Mouse (Mus musculus) MEL (cell line): ENCODE results near the gene Tmem50a. TPM values are rescaled to one million over a fixed set of nuclear protein-coding genes. Genes with fewer than 3 reads are reported as not detected.

Experiments used
- DNase-seq: peaks from one replicate; pipeline ENCODE4 v3.0.0; 2011; ENCODE audit warnings: low read depth, low spot score
- H3K27ac ChIP-seq: 2 replicates; pipeline ENCODE4 v1.5.1; 2012; ENCODE audit warnings: low read depth, mild to moderate bottlenecking, control low read depth, low read length, moderate library complexity; ENCODE audit not compliant: control insufficient read depth
- H3K27me3 ChIP-seq, 2 experiments: fragments of 150-350 bp in 1 of 2; sonication (generic) in 1 of 2; 2 replicates each; pipeline ENCODE4 v1.6.1; 2012; ENCODE audit warnings: low read length in 2 of 2, mild to moderate bottlenecking in 2 of 2, improper control_type of control experiment in 1 of 2, moderate library complexity in 1 of 2; ENCODE audit not compliant: insufficient read depth in 2 of 2, control insufficient read depth in 1 of 2
- H3K36me3 ChIP-seq, 2 experiments: 2 replicates each; pipeline ENCODE4 v1.6.1; 2012 to 2014; ENCODE audit warnings: low read length in 2 of 2, improper control_type of control experiment in 1 of 2, inconsistent platforms in 1 of 2, mild to moderate bottlenecking in 1 of 2; ENCODE audit not compliant: insufficient read depth in 2 of 2, control insufficient read depth in 1 of 2
- H3K4me1 ChIP-seq, 2 experiments: fragments of 150-350 bp in 1 of 2; sonication (generic) in 1 of 2; 2 replicates each; pipeline ENCODE4 v1.6.1; 2012; ENCODE audit warnings: low read length in 2 of 2, improper control_type of control experiment in 1 of 2, mild to moderate bottlenecking in 1 of 2; ENCODE audit not compliant: insufficient read depth in 2 of 2, control insufficient read depth in 1 of 2
- H3K4me3 ChIP-seq, 2 experiments: fragments of 150-350 bp in 1 of 2; sonication (generic) in 1 of 2; 2 replicates each; pipeline ENCODE4 v1.5.1; 2012; ENCODE audit warnings: low read depth in 2 of 2, low read length in 2 of 2, mild to moderate bottlenecking in 2 of 2, moderate library complexity in 2 of 2, control low read depth in 1 of 2, improper control_type of control experiment in 1 of 2; ENCODE audit not compliant: control insufficient read depth in 1 of 2, insufficient read depth in 1 of 2
- H3K79me2 ChIP-seq: 2 replicates; pipeline ENCODE4 v1.6.1; 2012; ENCODE audit warnings: mild to moderate bottlenecking, low read length, moderate library complexity; ENCODE audit not compliant: control insufficient read depth, poor library complexity, insufficient read depth
- H3K9ac ChIP-seq: 2 replicates; pipeline ENCODE4 v1.6.1; 2012; ENCODE audit warnings: low read depth, mild to moderate bottlenecking, control low read depth, low read length, moderate library complexity; ENCODE audit not compliant: control insufficient read depth, poor library complexity, severe bottlenecking
- H3K9me3 ChIP-seq: fragments of 150-350 bp; sonication (generic); replicated peaks from 2 replicates; pipeline ENCODE4 v1.6.1; 2012; ENCODE audit warnings: mild to moderate bottlenecking, low read length, improper control_type of control experiment, moderate library complexity; ENCODE audit not compliant: insufficient read depth
- ELF1 ChIP-seq: IDR thresholded peaks from 2 replicates; pipeline ENCODE4 v1.6.1; 2014; ENCODE audit warnings: low read depth, mild to moderate bottlenecking, inconsistent platforms, low read length, improper control_type of control experiment, moderate library complexity
- GATA1 ChIP-seq: IDR thresholded peaks from 2 replicates; pipeline ENCODE4 v1.6.1; 2011; ENCODE audit warnings: low read depth, low read length, improper control_type of control experiment
- JUND ChIP-seq: IDR thresholded peaks from 2 replicates; pipeline ENCODE4 v1.6.1; 2011; ENCODE audit warnings: low read depth, mild to moderate bottlenecking, improper control_type of control experiment, low read length
- MAX ChIP-seq: IDR thresholded peaks from 2 replicates; pipeline ENCODE4 v1.6.1; 2011; ENCODE audit warnings: low read length, improper control_type of control experiment
- MXI1 ChIP-seq: IDR thresholded peaks from 2 replicates; pipeline ENCODE4 v1.6.1; 2011; ENCODE audit warnings: mild to moderate bottlenecking, low read depth, low read length, improper control_type of control experiment
- POLR2A ChIP-seq, 2 experiments: IDR thresholded peaks; 2 replicates each; pipeline ENCODE4 v1.6.1; 2011 to 2012; ENCODE audit warnings: low read length in 2 of 2, mild to moderate bottlenecking in 2 of 2, control low read depth in 1 of 2, improper control_type of control experiment in 1 of 2, low read depth in 1 of 2, moderate library complexity in 1 of 2; ENCODE audit not compliant: control insufficient read depth in 1 of 2, insufficient read depth in 1 of 2, poor library complexity in 1 of 2
- POLR2AphosphoS5 ChIP-seq: IDR thresholded peaks from 2 replicates; pipeline ENCODE4 v1.6.1; 2012; ENCODE audit warnings: low read depth, borderline replicate concordance, mild to moderate bottlenecking, inconsistent platforms, low read length, moderate library complexity, mixed read lengths
- RAD21 ChIP-seq: IDR thresholded peaks from 2 replicates; pipeline ENCODE4 v1.6.1; 2011; ENCODE audit warnings: mild to moderate bottlenecking, low read depth, low read length, improper control_type of control experiment
- RCOR1 ChIP-seq: IDR thresholded peaks from 2 replicates; pipeline ENCODE4 v1.6.1; 2012; ENCODE audit warnings: low read depth, mild to moderate bottlenecking, inconsistent platforms, low read length, improper control_type of control experiment
- SIN3A ChIP-seq: IDR thresholded peaks from 2 replicates; pipeline ENCODE4 v1.6.1; 2012; ENCODE audit warnings: low read length, improper control_type of control experiment, inconsistent platforms
- SMC3 ChIP-seq: IDR thresholded peaks from 2 replicates; pipeline ENCODE4 v1.6.1; 2011; ENCODE audit warnings: low read depth, low read length, improper control_type of control experiment
- TBP ChIP-seq: IDR thresholded peaks from 2 replicates; pipeline ENCODE4 v1.8.0; 2011; ENCODE audit warnings: low read depth, low read length, improper control_type of control experiment
- TCF12 ChIP-seq: IDR thresholded peaks from 2 replicates; pipeline ENCODE4 v1.6.1; 2014; ENCODE audit warnings: low read depth, mild to moderate bottlenecking, inconsistent platforms, low read length, improper control_type of control experiment, moderate library complexity
- UBTF ChIP-seq: IDR thresholded peaks from 2 replicates; pipeline ENCODE4 v1.6.1; 2012; ENCODE audit warnings: low read depth, mild to moderate bottlenecking, inconsistent platforms, low read length, improper control_type of control experiment, moderate library complexity, borderline replicate concordance; ENCODE audit not compliant: insufficient read depth
- USF2 ChIP-seq, 2 experiments: IDR thresholded peaks; 2 replicates each; pipeline ENCODE4 v1.6.1; 2011 to 2012; ENCODE audit warnings: improper control_type of control experiment in 2 of 2, low read length in 2 of 2, borderline replicate concordance in 1 of 2, inconsistent platforms in 1 of 2, low read depth in 1 of 2, mild to moderate bottlenecking in 1 of 2; ENCODE audit not compliant: insufficient read depth in 1 of 2
- ZC3H11A ChIP-seq: IDR thresholded peaks from 2 replicates; pipeline ENCODE4 v1.6.1; 2012; ENCODE audit warnings: low read depth, mild to moderate bottlenecking, inconsistent platforms, low read length, improper control_type of control experiment
- ZNF384 ChIP-seq: IDR thresholded peaks from 2 replicates; pipeline ENCODE4 v1.6.1; 2012; ENCODE audit warnings: low read depth, mild to moderate bottlenecking, inconsistent platforms, low read length, improper control_type of control experiment
- polyA plus RNA-seq, 2 experiments: library from polyadenylated mRNA; stranded (reverse) in 1 of 2; unstranded in 1 of 2; fragments of >175 nt in 1 of 2; fragments of >200 nt in 1 of 2; gene quantifications; 2 replicates each; pipeline versions ENCODE4 v1.2.1 to v1.2.4; 2012; ENCODE audit warnings: low replicate concordance in 2 of 2, low read depth in 1 of 2; ENCODE audit not compliant: insufficient read length in 2 of 2, insufficient read depth in 1 of 2, missing spikeins in 1 of 2
- total RNA-seq: library from RNA; depleted of rRNA; stranded (reverse); fragments of 300-350 nt; gene quantifications from 2 replicates; pipeline ENCODE4 v1.2.3, GENCODE M21; 2012

Tmem50a gene
- total and polyA plus RNA-seq, 3 experiments: 58.5 to 115 TPM; not detected in 1

DNA sequence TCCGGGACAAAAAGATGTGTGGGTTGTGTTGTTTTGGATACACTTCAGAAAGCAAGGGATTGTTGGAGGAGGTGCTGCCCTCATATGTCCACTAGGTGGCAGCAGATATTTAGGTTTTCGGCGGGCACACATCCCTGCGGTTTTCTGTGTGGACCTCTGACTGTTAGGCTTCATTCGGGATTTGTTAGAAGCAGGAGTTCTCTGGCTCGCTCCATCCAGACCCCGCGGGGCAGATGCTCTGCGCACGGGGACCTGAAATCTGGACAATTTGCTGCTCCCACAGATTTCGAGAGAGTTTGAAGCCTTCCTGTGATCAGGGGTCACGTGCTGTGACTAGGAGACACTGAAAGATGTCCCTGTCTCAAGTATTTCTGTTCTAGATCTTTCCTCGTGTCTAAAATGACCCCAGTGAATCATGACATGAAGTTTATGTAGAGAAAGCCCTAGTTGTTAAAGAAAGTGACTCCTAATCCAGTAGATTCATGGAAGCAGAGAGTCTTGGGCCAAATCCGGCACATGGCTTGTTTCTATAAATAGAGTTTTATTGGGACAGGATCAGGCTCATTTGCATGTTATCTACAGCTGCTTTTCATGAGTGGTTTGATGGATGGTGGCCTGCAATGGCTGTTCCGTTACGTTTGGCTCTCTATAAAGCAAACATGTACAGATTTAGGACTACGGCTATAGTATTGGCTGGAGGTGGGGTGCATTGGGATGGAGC is 31.4 kb upstream of the Tmem50a start (continued):
- TF ChIP-seq TBP (peak; percentile 87), SIN3A (peak; percentile 29; the same call in 1 of the 2 replicates), MAX (peak; percentile 83; the same call in 1 of the 2 replicates), USF2 (IDR thresholded peaks at IDR 0.05; ENCODE audit: borderline replicate concordance in 1 of 2, insufficient read depth in 1 of 2, low read depth in 1 of 2, low read length in 2 of 2) (peak; percentile 18 to 69; a peak in 1 of 4 replicates), MXI1 (peak; percentile 60; the same call in 1 of the 2 replicates), UBTF (no peak), JUND (no peak), POLR2A (IDR thresholded peaks at IDR 0.05; ENCODE audit: control insufficient read depth in 1 of 2, insufficient read depth in 1 of 2, low read depth in 1 of 2, low read length in 2 of 2, poor library complexity in 1 of 2) (no peak), ZC3H11A (peak; percentile 85), POLR2AphosphoS5 (no peak)

DNA sequence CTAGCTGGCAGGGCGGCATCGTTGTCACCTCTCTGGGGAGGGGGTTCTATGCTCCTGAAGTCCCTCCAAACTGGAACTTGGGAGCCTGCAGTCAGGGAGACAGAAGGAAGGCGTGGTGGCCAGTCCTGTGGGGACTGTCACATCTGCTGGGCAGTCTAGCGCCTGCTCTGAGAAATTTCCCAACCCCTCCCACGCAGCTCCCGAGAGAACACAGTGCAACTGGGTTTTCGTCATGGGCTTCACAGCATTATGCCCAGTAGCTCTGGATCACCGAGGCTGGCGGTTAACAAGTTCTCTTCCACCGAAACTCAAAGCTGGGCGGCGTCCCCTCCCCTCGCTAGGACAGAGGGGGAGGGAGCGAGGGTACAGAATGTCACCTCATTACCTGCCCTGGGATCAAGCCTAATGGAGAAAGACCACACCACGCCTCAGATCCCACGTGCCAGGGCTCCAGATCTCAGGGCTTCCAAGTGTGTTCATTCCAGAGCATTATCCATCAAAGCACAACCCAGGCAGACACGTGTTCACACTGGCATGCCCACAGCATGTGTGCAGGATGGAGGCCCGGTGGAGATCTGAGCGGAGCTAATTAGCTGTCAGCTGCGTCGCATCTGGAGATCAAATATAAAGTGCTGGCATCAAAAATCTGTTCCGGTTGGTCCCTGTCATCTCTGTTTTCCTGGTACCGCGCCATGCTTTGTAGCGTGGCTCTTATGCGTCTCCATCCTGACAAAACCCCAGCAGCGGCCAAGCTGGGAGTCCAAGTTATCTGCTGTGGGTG is 29.1 kb upstream of the Tmem50a start:
- no peaks in the 10 kb centered on the region for H3K4me1 ChIP-seq
- H3K9me3 ChIP-seq: no peaks in the 10 kb centered on the region
- no peak overlapping the region for H3K27ac ChIP-seq
- no peaks in the 10 kb centered on the region for H3K36me3 ChIP-seq
- peaks cover 3 to 4% of the 10 kb centered on the region in 2 experiments; a peak in 3 of 4 replicates for H3K27me3 ChIP-seq
- no peaks in the 10 kb centered on the region for H3K79me2 ChIP-seq
- no peak overlapping the region for H3K4me3 ChIP-seq
- TF ChIP-seq GATA1 (no peak), ELF1 (no peak), RAD21 (no peak), SMC3 (no peak), TCF12 (no peak), RCOR1 (no peak), ZNF384 (no peak)
- no peak overlapping the region for H3K9ac ChIP-seq
- DNase-seq: no peak

DNA sequence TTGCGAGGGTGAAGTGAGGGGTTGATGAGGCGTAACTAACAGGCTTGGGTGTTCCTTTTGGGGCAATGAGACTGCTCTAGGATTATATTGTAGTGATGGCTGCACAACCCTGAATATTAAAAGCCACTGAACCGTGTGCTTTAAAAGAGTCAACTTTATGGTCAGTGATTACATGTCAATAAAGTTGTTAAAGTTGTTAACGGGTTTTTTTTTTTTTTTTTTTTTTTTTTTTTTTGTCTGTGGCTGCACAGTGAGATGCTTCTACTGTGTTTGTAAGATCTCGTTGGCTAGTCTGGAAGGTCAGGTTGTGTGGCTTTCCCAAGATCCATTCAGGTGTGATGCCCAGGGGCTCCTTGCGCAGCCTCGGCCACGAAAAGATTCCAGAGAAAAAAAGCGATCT is 25.1 kb upstream of the Tmem50a start:
- Histone ChIP-seq H3K36me3 (peaks cover 0 to 5% of the 10 kb centered on the region in 2 experiments; a peak in 2 of 4 replicates), H3K4me1 (no peaks in the 10 kb centered on the region), H3K9ac (no peak overlapping the region), H3K27ac (no peak overlapping the region), H3K27me3 (peaks cover 3 to 4% of the 10 kb centered on the region in 2 experiments; a peak in 3 of 4 replicates), H3K9me3 (no peaks in the 10 kb centered on the region)
- DNase-seq: no peak
- TF ChIP-seq SIN3A (no peak), ZNF384 (peak; percentile 74)
- TF ChIP-seq, all 39 proteins: peak for 1
- Histone ChIP-seq H3K4me3 (no peak overlapping the region), H3K79me2 (no peaks in the 10 kb centered on the region)
